Mouse (Mus musculus) brain, embryonic 14.5 days (tissue): ENCODE measurements around the gene Csde1. TPM values are rescaled to one million over a fixed set of nuclear protein-coding genes. Genes with fewer than 3 reads are reported as not detected.

Experiments used
- DNase-seq: peaks from one replicate; pipeline ENCODE4 v3.0.0-alpha.2; 2011; ENCODE audit warnings: low read depth
- CTCF ChIP-seq: fragments of 200-500 bp; IDR thresholded peaks from 2 replicates; pipeline ENCODE4 v1.5.1; 2012; ENCODE audit warnings: inconsistent platforms, mild to moderate bottlenecking, moderate library complexity, borderline replicate concordance; ENCODE audit not compliant: insufficient read depth, insufficient read length; ENCODE audit errors: extremely low read depth
- POLR2A ChIP-seq: fragments of 200-500 bp; IDR thresholded peaks from 2 replicates; pipeline ENCODE4 v1.6.1; 2012; ENCODE audit warnings: mild to moderate bottlenecking, inconsistent platforms, borderline replicate concordance; ENCODE audit not compliant: poor library complexity, insufficient read depth, insufficient read length, severe bottlenecking; ENCODE audit errors: extremely low read depth
- polyA plus RNA-seq: library from polyadenylated mRNA; depleted of rRNA; stranded (reverse); fragments of >200 nt; gene quantifications from 2 replicates; pipeline ENCODE4 v1.2.3, GENCODE M21; 2012

Csde1 gene
- polyA plus RNA-seq, 1 experiment: 122 TPM

DNA sequence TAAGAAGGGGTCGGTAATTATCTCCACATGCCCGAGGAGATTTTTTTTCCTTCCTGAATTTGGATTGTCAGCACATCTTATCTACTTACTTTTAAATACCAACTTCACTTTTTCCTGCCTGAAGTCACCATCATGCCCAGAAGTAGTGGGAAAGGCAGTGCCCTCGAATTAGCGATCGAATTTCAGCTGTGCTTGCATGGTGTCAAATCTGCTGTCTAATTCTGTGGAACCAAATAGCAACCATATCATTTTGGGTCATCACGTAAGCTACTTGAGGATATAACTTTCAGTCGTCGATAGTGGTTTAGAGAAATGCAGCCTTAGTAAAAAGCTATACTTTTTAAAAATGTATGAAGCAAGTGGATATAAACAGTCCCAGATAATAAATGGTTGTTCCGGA lies 56.2 kb downstream of the Csde1 start:
- DNase-seq: no peak
- no peak for TF ChIP-seq POLR2A
- no peak for TF ChIP-seq CTCF

DNA sequence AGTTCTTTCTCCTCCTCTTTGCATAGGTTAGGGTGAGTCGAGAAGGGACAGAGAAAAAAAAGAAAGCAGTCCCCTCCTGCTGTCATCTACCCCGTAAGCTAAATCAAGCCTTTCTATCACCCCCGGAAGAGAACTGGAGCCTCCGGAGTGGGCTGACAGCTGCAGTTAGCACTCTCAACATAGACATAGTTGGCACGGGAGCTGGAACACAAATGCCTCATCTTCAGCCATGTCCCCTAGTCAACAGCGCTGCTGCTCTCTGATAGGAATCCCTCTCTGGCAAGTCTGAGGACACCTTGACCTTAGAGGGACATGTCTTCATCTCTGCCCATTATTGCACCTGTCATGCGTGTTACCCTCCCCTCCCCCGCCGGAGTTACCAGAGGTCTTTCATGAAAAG lies 59.1 kb downstream of the Csde1 start:
- no peak for TF ChIP-seq CTCF
- TF ChIP-seq POLR2A: no peak

DNA sequence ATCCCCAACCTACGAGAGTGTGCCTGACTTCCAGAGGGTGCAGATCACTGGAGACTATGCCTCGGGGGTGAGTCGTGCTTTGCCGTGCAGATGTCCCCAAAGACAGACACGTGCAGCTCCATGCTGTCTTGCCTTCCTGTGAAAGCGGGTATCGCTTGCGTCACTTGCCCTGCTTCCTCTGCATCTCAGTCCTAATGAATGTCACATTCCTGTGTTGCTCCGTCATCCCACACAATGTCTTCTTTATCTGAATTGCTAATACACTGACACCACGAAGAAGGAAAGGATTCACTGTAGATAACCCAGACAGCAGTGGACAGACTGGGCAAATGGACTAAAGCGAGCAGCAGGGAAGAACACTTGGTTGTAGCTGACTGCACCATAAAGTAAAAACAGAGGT lies 60.8 kb downstream of the Csde1 start:
- DNase-seq: no peak
- no peak for TF ChIP-seq POLR2A
- no peak for TF ChIP-seq CTCF

More for the DNA sequence above, 59.1 kb downstream of the Csde1 start:
- DNase-seq: no peak

DNA sequence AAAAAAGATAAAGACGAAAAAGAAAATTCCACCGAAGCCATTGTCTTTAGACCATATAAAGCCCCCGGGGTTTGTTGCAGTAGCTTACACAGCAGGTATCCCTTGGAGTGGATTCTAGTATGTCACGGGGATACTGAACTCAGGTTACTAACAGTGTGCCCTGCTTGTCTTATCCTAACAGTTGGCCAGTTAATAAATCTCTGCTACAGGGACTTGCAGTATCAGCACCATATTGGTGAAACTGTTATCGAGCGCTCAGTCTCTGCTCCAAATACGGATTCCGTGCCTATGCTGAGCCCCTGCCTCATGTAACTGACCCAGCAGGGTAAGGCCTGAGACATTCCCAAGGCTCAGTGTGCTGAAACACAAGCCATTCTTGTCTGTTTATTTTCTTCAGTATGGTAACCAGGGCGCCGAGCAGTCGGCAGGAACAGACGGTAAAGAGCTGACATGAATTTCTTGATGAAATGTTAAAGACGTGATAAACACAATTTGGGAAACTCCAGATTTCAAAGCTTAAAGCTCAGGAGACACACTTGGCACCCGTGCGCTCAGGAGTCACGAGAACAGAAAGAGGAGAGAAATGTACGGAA lies 61.7 kb downstream of the Csde1 start:
- DNase-seq: peak; percentile 13

DNA sequence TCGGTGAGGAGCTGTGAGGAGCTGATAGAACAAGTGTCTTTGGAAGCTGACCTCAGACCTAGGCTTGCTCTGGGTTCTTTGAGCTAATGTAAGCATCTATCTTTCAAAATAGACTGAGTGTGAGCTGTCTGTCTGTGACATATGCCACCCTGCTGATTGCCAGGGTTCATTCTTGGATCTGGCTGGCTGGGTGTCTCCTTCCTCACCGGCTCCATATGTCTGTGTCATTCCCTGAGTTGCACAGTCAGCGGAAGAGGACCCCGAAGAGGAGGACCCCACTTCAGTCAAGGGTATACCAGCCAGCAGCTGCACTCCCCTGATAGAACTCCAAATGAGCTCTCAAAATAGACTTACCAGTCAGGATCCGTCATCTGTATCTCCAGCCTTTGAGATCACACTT lies 62.5 kb downstream of the Csde1 start:
- TF ChIP-seq POLR2A (no peak), CTCF (no peak)
- peak; percentile 23 for DNase-seq

More for the DNA sequence above, 61.7 kb downstream of the Csde1 start:
- TF ChIP-seq CTCF: no peak
- no peak for TF ChIP-seq POLR2A

DNA sequence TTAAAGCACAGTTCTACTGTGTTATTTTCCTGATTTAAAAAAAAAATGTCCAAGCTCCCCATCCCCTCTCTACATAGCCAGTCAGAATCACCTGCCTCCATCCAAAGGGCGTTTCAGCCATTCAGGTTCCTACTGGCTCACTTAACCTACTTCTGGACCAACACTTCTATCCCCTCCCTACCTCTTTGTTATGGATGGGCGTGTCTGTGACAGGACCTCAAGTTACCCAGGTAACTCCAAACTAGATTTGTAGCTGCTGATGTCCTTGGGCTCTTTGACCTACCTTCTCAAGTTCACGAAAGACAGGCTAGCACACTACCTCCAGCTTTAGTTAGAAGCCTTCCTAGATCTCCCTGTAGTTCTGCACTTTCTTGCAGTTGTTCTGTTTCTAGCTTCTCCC lies 65.8 kb downstream of the Csde1 start:
- DNase-seq: no peak
- TF ChIP-seq CTCF: no peak
- TF ChIP-seq POLR2A: no peak

DNA sequence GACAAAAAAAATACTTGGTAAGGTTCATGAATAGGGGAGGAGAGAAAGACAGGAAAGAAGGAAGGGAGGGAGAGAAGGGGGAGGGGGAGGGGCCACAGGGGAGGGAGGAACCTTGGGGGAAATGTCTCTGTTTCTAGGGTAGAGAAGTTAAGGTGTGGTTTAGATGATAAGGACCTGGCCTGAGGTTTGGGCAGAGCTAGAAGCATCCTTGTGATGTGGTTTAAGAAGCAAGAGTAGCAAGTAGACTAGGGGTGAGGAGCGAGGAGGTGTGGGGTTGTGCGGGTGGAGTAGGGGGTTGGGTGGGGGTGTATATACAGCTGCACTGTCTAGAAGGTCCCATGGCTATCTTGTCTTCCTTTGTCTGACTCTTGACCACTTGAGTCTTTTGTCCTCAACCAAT lies 71.5 kb downstream of the Csde1 start:
- TF ChIP-seq CTCF: no peak
- no peak for TF ChIP-seq POLR2A

DNA sequence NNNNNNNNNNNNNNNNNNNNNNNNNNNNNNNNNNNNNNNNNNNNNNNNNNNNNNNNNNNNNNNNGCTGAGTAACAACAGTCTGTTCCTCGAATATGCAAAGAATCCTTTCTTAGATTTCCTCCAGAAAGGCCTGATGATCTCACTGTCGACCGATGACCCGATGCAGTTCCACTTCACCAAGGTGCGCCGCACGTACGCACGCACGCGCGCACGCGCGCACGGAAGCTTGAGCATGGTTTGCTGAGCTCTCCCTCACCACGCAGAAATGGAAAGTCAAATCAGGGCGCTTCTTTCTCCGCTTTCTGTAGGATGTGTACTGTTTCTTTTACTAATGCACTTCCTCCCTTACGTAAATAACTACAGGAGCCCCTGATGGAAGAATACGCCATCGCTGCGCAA lies 78.4 kb downstream of the Csde1 start:
- TF ChIP-seq POLR2A (no peak), CTCF (no peak)
- no peak for DNase-seq

More for the DNA sequence above, 71.5 kb downstream of the Csde1 start:
- DNase-seq: no peak

DNA sequence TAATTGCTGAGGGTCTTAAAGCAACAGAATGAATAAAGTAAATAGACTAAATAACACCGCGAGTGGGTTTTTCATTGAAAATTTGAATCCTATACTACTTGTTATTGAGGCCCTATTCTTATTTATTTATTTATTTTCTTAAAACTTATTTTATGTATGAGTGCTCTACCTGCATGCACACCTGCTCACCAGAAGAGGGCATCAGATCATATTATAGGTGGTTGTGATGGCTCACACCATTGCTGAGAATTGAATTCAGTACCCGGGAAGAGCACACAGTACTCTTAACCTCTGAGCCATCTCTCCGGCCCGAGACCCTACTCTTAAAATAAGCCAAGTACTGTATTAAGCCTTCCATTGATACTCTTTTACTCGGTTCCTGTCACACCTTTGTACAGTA lies 79.4 kb downstream of the Csde1 start:
- TF ChIP-seq POLR2A (no peak), CTCF (peak; percentile 9; the same call in 1 of the 2 replicates)
- no peak for DNase-seq

DNA sequence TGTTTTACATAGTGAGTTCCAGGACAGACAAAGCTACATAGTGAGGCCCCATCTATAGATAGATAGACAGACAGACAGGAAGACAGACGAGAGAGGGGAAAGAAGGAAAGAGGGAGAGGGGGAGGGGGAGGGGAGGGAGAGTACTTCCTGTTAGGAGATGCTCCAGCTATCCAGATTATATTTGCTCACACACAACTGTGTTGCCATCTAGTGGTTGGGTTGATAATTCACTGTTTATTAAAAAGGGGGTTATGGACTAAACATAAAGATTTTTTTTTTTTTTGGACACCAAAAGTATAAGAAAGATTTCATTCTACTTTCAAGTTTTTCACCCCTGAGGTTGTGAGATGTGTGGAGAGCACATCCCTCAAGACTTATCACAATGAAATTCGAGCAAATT lies 80.5 kb downstream of the Csde1 start:
- TF ChIP-seq POLR2A (no peak), CTCF (no peak)
- no peak for DNase-seq

DNA sequence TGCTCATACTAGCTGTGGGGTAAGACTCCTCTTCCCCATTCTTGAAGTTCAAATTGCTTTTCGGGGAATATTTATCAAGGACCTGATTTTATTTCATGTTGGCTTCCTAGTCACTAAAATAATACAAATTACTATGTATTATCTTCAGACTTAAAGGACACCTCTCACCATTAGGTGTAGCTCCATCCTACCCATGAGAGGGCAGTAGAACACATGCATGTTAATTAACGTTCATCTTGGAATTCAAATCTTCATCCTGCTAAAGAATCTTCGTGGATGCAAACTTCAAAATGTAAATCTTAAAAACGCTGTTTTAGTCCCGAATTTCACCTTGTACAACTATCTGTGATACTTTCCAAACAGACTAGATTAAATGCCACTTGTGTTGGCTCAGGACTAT lies 81.0 kb downstream of the Csde1 start:
- DNase-seq: no peak
- TF ChIP-seq CTCF (no peak), POLR2A (no peak)

DNA sequence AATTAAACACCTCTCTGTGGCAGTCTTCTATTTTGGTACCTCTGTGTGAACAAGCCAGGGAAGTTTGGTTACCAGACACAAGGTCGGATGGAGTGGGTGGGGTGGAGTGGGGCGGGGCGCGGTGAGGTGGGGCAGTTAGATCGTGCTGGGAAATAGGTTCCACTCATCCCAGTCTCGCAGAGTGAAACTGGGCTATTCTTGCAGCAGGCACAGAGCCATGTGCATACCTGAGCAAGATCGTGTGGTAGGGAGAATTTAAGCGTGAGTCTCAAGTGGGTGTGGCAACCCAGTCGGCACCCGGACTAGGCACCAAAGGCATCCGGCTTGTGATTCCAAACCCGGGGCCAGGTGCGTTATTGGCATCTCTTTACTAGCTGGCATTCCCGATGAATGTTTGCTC lies 81.7 kb downstream of the Csde1 start:
- TF ChIP-seq CTCF (no peak), POLR2A (no peak)
- DNase-seq: peak; percentile 9
